Mouse (Mus musculus) naive thymus-derived CD4-positive, alpha-beta T cell, adult 2 months (primary cell): ENCODE measurements at regions not wholly inside any gene's neighbourhood (a gene's known extent, or its start where the extent isn't known, plus 50 kb on each side); places are given as distances from the start of the nearest gene placed in this dataset.

ENCODE experiments used
- DNase-seq: peaks from one replicate; pipeline ENCODE4 v3.0.0-alpha.2; 2011; ENCODE audit warnings: low read depth

GRCm38 (mm10) chr6:49641256-49641655 is 181.3 kb upstream of the Npy start:
- no peak for DNase-seq

GRCm38 (mm10) chr6:49654541-49655130 is 167.9 kb upstream of the Npy start:
- DNase-seq, result no peak

- DNase-seq, result no peak
Measured at GRCm38 (mm10) chr6:49655241-49655640, 167.3 kb upstream of the Npy start.

- DNase-seq, result peak; percentile 9
Measured at GRCm38 (mm10) chr6:49656359-49657280, 165.9 kb upstream of the Npy start.

- DNase-seq, result peak; percentile 2
Measured at GRCm38 (mm10) chr6:49657988-49658387, 164.5 kb upstream of the Npy start.

- DNase-seq, result no peak
Measured at GRCm38 (mm10) chr6:49670991-49671390, 151.5 kb upstream of the Npy start.

GRCm38 (mm10) chr6:49671912-49672311 is 150.6 kb upstream of the Npy start:
- DNase-seq, result no peak

GRCm38 (mm10) chr6:49686776-49687175 is 135.7 kb upstream of the Npy start:
- no peak for DNase-seq

GRCm38 (mm10) chr6:49692032-49692539 is 130.4 kb upstream of the Npy start:
- no peak for DNase-seq

GRCm38 (mm10) chr6:49694851-49695250 is 127.7 kb upstream of the Npy start:
- DNase-seq, result no peak

- no peak for DNase-seq
Measured at GRCm38 (mm10) chr6:49696990-49697389, 125.5 kb upstream of the Npy start.

- no peak for DNase-seq
Measured at GRCm38 (mm10) chr6:49701453-49701852, 121.1 kb upstream of the Npy start.

- no peak for DNase-seq
Measured at GRCm38 (mm10) chr6:49712980-49713379, 109.5 kb upstream of the Npy start.

GRCm38 (mm10) chr6:49716520-49716919 is 106.0 kb upstream of the Npy start:
- no peak for DNase-seq

- no peak for DNase-seq
Measured at GRCm38 (mm10) chr6:49716945-49717344, 105.6 kb upstream of the Npy start.

- DNase-seq, result no peak
Measured at GRCm38 (mm10) chr6:49733191-49733590, 89.3 kb upstream of the Npy start.

GRCm38 (mm10) chr6:49743157-49743556 is 79.4 kb upstream of the Npy start:
- no peak for DNase-seq

GRCm38 (mm10) chr6:49745301-49745700 is 77.2 kb upstream of the Npy start:
- no peak for DNase-seq

- no peak for DNase-seq
Measured at GRCm38 (mm10) chr6:49750544-49750943, 72.0 kb upstream of the Npy start.

GRCm38 (mm10) chr6:49759614-49760013 is 62.9 kb upstream of the Npy start:
- no peak for DNase-seq

GRCm38 (mm10) chr6:49764746-49765145 is 57.8 kb upstream of the Npy start:
- DNase-seq, result no peak

GRCm38 (mm10) chr6:49769904-49770720 is 52.4 kb upstream of the Npy start:
- DNase-seq, result no peak
